Mouse (Mus musculus) small intestine, adult 2 months (tissue): ENCODE measurements at regions not wholly inside any gene's neighbourhood (a gene's known extent, or its start where the extent isn't known, plus 50 kb on each side); places are given as distances from the start of the nearest gene placed in this dataset.

ENCODE experiments used
- CTCF ChIP-seq: fragments of 200-500 bp; IDR thresholded peaks from 2 replicates; pipeline ENCODE4 v1.5.1; 2012; ENCODE audit warnings: low read depth, mild to moderate bottlenecking, control low read depth, inconsistent platforms, low read length, moderate library complexity, mixed read lengths; ENCODE audit not compliant: insufficient replicate concordance, insufficient read length; ENCODE audit errors: extremely low read depth
- POLR2A ChIP-seq: fragments of 200-500 bp; IDR thresholded peaks from 2 replicates; pipeline ENCODE4 v1.6.1; 2012; ENCODE audit warnings: low read depth, mild to moderate bottlenecking, control low read depth, inconsistent platforms, low read length, moderate library complexity

- TF ChIP-seq CTCF = no peak
- no peak for TF ChIP-seq POLR2A
Measured at GRCm38 (mm10) chr8:26672486-26673395, 304.4 kb upstream of the Zfp703 start.
